Mouse (Mus musculus): ENCODE results near the gene Plcb4.

Plcb4 gene

DNA sequence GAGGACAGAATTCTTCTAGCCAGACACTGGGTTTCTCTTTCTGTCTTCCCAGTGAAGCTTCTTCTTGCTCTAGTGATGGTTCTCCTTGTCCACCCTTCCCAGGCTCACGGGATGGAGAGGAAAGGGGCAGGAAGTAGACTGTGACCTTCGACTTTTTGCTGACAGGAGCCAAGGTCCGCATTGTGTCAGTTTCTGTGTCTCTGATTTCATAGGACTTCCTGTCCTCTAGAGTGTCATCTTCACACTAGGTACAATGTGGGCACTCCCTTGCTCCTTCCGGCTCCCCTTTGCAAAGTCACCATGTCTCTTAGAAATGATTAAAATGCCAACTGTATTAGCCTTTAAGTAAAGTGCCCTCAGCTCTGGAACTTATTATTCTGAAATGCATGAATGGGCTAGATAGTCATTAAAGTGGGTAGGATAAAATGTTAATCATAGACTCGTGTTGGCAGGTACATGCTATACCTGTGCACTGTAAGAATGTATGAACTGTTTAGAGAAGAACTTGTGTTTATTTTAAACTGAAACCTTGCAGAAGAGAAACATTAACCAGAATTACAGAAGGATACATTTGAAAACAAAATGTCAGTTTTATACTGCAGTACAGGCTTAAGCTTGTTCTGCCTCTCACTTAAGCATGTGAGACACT, 152.8 kb downstream of the Plcb4 start:
- DNase-seq (ENCODE audit: low spot score), result no peak

DNA sequence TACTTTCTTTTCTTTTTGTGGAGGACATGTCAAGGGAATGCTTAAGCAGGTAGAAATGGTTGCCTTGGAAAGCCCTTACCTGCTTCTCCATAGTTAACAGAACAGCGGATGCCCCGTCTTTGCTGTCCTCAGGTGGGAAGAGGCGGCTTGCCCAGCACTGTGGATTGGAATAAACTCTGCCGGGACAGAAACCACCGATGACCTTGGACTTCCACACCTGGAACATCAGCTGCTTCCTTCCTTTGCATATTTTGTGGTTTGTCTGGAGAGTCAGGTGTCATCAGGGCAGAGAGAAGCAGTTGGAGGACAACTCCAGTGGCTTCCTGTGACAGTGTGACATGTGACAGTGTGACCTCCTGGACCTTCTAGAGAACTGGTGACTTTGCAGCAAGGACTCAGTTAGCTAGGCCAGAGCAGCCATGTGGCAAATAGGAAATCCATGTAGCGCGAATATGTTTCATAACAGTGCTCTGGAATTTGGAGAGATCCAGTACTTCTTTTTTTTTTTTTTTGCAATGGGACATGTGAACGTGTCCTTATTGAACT, 154.0 kb downstream of the Plcb4 start:
- no peak for DNase-seq (ENCODE audit: low spot score)

DNA sequence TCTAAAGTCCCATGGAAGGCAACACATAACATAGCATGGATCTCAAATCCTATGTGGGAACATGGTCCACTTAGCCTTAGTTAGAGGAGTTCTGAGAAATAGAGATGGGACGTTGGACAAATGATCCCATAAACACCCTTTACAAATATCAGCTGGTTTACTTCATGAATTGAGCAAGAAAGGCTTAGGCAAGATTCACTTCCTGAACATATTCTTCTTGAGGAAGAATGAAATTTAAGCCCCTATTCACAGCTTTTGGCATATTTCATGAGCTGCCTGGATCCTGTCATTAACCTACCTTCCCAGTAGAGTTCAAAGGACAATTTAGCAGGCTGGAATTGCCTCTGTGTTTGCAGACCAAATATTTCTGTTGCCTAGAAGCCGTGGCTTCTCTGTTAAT, 161.9 kb downstream of the Plcb4 start:
- DNase-seq (ENCODE audit: low spot score), result no peak

DNA sequence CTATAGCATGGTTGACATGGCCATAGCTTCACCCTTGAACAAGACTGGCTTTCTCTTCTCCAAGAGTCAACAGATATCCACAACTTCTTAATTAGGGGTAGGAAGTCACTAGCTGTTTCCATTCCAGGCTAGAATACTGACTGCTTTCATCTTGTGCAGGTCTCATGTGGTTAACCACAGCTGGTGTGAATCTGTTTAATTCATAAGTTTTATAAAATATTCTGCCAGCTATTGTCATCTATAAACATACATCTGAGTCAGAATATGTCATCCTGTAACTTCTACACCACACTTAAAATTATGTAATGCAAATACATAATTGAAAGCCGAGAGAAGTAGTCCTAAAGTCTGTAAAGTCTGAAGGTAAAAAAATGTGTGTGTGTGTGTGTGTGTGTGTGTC, 164.9 kb downstream of the Plcb4 start:
- DNase-seq (ENCODE audit: low spot score), result no peak

DNA sequence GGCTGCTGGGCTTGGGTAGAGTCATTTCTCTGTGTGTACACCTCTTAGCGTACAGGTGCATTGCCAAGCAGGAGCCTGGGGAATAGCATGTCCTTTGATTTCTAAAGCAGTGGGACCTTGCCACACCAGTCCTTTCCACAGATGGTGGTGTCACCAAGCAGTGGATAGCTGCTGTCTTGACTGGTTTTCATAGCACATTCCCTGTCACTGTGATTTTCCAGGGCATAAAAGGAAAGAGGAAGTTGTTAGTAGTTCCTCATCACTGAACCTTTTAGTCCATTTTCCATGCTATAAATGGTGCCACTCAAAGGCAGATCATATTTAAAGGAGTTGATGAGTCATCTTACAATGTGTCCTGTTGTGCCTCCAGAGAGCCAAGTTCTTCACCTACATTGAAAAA, 165.9 kb downstream of the Plcb4 start:
- no peak for DNase-seq (ENCODE audit: low spot score)

DNA sequence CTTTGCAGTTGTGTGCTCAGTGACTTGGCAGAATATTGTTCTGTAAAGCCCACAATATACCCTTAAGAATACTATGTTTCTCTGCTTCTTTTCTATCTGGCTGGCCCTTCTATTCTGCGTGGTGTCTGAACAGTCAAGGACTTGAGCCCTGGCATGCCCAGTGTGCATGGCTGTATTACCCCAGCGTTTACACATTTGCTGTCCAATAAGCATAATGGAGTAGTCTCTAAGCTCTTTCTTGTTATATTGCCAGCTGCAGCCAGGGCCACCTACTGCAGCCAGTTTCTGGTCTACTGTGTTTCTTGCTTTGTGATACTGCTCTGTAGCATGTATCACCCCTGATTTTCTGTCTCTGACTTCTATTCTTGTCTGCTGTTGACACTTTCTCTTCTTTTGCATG, 166.8 kb downstream of the Plcb4 start:
- no peak for DNase-seq (ENCODE audit: low spot score)

DNA sequence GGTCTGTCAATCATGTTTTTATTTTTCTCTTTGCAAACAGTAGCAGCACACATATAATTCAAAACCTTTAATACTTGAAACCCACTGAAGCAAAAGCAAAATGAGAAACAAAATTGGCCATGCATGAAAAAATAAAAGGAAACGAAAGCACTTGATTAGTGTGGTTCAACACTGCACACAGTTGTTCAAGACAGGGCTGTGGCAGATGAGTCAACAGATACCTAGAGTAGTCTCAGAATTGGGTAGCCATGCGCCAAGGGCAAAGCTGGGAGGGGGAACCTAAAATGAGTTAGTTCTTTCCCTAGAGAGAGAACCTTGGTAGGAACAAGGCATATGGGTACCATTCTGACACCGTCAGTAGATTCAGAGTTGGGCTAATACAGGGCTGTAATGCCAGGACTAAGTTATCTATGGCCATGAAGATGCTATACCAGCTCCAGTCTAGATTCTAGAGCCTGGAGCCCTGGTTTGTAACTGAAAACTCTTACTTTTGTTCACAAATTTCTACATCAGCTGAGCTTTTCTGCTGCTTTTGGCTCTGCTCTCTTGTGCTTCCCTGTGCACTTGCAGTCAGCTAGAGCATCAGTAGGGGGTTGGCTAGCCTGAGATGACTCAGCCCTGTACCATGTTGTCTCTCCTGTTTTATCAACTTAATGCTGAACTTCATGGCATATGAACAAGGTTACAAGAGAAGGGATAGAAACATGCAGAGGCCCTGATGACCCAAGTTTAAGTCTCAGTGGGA, 168.0 kb downstream of the Plcb4 start:
- no peak for DNase-seq (ENCODE audit: low spot score)

DNA sequence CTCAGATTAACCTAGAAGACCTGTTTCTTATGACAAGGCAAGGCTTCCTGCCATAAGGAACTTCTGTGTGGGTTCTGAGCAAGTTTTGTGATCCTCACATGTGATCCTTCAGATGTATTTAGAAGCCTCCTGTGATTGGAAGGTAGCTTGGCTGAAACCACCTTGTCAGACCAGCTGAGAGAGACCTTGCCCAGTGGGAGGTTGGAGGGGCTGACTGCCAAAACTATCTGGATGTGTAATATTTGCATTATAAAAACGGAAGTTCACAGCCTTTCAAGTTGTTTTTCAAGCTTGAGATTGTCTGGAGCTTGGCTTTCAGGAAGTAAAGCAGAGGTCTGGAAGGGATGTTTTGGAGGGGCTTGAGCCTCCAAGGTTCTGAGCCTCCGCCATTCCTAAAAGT, 169.6 kb downstream of the Plcb4 start:
- DNase-seq (ENCODE audit: low spot score), result no peak

DNA sequence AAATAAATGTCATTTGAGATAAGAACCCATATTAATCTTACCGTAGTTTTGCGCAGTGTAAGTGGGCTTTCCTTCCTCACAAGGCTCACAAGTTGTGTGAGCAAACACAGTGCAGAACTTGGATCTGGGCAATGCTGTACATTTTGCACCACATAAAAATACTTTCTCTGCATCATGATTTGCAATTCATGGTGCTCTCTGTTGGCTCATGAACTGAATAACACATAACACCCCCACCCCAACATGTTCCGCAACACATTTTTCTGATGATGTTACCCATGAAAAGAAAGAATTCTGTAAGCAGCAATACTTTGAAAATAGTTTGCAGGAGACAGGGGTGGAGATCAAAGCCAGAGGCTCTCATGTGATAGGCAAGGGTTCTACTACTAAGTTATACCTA, 174.9 kb downstream of the Plcb4 start:
- DNase-seq (ENCODE audit: low spot score), result no peak

DNA sequence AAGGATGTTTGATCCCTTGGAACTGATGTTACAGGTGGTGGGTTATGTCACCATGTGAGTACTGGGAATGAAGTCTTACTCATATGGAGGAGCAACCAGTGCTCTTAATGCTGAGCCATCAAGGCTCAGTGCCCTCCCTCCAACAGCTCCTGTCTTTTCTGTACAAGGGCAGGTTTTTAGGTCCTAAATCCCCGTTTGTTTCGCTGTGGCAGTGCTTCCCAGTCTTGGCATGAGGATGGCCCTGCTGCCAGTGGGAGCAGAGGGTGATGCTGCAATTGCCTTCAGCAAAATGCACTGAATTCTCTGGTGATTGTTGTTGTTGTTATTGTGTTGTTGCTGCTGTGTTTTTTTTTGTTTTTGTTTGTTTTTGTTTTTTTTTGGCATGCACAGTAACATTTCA, 175.6 kb downstream of the Plcb4 start:
- DNase-seq (ENCODE audit: low spot score), result no peak

DNA sequence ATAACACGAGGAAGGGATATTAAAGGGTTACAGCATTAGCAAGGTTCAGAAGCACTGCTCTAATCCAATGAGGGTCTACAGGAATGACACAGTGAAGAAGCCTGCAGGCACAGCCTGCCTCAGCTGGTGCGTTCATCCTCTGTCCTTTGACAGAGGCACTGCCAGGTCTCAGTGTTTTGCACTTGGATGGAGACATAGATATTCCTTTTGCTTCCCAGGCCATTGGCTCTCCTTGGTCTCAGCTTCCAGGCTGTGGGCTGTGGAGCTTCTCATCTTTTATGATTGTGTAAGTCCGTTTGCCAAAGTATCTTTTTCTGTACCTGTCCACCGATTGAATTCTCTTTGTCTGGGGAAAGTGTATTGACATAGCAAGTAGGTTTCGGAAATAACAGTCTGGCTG, 177.1 kb downstream of the Plcb4 start:
- no peak for DNase-seq (ENCODE audit: low spot score)

DNA sequence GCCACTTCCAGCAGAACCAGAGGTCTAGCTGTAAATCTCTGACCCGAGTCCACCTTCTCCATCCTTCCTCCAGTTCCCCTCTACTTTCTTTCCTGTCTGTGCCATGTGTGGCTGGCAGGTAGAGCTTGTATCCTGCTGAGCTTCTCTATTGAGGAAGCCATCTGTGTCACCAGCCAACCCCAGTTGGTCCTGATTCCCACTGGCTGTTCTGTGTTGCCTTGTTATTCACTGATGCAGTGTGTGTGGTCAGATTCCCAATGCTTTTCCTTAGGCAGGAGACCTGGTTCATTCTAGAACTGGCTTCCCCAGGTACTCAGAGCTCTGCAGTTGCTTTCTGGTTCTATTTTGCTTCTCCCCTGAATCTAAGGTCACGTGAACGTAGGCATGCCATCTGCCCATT, 177.6 kb downstream of the Plcb4 start:
- no peak for DNase-seq (ENCODE audit: low spot score)

DNA sequence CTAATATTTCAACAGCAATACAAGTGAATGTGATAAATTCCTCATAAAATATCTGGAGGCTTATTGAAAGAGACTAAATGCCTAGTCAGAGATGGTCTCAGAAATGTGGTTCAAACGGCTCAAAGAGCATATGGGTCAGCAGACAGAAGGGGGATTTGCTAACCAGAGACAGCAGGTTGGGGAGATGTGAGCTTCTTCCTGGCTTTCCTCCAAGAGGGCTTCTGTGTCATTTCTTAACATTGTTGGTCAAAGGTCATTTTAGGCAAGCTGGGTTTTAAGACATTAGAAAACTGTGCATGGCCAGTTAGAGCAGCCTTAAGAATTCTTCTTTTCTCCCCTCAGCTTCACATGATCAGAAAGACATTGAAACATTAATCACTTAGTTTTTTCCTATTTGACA, 178.9 kb downstream of the Plcb4 start:
- DNase-seq (ENCODE audit: low spot score), result no peak

DNA sequence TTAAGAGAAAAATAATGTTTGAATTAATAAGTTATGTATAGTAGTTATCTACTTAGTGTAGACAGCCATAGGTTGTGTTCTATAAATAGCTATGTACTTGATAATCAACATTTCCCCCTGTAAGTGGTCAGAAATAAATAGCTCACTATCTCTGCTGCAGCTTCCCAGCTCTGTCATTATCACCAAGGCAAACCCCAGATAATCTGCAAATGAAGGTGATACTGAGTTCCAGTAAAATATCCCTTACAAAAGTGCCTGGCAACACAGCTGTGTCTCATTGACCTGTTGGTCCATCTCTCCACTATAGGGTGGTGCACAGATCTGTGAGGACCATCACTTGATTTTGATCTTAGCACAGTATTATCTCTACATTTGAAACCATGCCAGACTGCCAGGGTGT, 179.3 kb downstream of the Plcb4 start:
- DNase-seq (ENCODE audit: low spot score), result no peak

DNA sequence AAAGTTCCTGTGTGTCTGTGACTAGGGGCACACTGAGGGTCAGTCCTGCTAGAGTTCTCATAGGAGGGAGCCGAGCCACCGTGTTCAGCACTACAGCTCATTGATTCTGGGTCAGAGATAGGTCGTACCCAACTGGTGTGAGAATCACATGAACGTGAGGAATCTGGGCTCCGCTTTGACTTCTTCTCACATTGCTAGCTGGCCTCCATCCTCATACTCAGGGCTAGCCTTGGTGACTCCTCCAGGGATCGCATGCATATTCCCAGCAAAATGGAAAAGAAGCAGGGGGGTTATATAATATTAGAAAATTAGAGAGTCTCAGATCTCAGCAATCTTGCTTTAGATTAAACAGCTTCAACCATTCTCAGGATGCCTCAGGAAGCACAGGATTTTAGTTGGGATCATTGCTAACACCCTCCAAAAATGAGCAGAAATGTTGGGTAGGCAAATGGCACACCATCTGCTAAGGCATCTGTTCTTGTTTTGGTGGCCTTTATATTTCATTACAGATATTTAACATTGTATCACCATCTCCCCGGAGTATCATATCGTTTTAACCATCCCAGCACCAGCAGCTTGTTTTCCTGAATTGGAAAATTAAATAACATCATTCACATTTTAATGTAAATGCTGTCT, 180.0 kb downstream of the Plcb4 start:
- peak; percentile 51 for DNase-seq (ENCODE audit: low spot score)

DNA sequence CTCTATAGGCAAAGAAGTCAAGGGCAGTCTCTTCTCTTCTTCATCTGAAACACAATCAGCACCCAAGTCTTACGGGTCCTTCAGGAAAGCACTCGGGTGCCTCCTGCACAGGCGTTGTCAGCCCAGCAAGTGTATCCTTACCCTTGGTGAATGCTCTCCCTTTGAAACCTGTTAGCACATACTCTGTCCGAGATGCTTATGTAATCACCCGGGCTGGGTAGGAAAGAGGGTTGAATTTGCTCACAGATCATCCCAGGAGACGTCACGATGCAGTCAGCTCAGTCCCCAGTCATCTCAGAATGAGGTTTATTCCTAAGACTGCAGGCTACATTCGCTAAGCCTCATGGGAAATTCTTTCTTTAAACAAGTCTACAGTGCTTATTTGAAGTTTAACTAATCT, 184.9 kb downstream of the Plcb4 start:
- DNase-seq (ENCODE audit: low spot score), result no peak

DNA sequence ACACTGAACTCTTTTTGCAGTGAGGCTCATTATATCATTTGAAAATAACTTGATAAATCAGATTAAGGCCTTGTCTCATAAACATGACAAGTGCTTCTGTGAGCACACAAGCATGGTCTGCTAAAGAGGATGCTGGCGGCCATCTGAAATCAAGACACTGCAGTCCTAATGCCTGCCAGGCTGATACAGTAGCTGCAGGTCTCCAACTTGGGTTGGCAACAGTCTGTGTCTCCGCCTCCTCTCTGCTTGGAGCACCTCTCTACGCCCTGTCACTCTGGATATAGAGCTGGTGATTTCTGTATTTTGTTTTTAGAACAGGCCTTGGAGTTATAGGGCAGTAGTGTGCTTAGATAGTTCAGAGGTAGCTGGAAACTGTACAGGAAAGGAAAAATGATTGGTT, 188.1 kb downstream of the Plcb4 start:
- DNase-seq (ENCODE audit: low spot score), result no peak

DNA sequence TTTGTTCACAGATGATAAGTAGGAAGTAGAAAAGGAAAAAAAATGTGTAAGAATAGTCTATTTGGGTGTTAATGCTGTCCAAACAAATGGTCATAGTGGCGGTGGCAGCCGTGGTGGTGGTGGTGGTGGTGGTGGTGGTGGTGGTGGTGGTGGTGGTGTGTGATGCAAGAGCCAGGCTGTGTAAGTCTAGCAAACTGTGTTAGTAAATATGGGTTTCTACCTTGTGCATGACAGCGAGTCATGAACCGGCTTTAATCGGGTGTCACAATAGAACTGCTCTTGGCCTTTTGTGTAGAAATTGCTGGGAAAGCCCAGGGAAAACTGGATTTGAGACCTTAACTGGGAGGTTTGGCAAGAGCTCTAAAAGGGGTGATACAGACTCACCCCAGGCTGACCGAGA, 188.9 kb downstream of the Plcb4 start:
- no peak for DNase-seq (ENCODE audit: low spot score)

DNA sequence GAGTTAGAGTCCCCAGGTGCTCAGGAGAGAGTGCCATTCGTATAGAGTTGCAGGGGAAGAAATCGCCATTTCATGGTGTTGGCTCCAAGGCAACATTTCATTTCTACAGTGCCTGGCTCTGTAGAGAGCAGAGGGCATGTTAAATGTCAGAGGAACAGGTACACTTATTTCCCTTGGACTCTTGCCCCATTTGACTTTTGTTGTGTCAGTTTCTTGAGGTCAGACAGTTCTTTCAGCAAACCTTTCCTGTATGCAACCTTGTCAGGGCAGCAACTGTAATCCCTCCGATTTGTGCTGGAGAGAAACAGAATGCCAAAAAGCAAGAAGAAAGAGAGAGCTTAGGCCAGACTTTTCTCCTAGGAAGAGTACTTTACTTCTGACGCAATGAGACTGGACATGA, 189.4 kb downstream of the Plcb4 start:
- DNase-seq (ENCODE audit: low spot score), result no peak

DNA sequence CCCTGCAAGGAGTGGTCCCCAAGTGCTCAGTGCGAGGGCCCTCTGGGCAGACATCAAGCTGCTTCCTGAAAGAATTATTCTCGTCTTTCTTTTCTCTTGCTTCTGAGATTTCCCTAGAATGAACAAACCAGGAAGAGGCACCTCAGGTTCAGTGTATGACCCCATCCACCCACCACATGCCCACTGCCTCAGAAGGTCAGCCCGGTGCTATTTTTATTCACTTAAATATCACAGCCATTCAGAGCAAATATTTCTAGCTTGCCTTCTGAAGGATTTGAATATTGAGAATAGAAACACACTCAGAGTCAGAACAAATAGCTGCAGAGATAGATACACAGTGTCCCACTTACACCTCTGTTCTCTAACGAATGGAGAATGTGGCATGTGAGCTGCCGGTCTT, 193.2 kb downstream of the Plcb4 start:
- no peak for DNase-seq (ENCODE audit: low spot score)

DNA sequence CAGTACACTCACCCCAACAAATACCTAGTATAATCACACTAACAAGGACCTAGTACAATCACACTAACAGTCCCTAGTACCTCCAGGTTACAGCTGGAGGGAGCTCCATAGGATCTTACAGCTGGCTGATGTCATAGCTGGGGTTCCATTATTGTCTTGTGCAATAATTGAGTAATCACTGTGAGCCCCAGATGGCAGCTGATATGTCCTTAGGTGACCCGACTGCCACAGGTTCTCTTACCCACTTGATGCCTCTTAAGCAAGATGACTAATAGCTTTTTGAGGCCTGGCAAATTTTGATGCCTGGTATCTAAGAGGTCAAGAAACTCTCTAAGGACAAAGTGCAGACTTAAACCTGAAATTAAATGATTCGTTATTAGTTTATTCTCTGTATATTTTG, 194.3 kb downstream of the Plcb4 start:
- no peak for DNase-seq (ENCODE audit: low spot score)

DNA sequence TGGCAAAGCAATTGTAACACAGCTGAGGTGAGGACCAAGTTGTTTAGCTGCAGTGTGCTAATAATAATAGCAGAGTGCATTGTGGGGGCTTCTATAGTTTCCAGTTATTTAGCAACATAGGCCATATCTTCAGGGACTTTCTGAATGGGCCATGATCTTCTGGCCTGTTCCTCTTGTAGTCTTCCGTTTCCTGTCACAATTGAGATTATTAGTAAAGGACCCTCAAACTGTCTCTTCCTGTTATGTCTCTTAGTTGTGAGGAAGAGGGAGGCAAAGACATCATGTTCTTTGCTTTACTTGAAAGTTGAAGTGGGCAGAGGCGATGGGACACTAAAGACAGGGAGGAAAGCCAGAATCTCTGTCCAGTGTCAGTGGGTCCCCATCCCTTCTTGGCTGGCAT, 195.2 kb downstream of the Plcb4 start:
- no peak for DNase-seq (ENCODE audit: low spot score)

DNA sequence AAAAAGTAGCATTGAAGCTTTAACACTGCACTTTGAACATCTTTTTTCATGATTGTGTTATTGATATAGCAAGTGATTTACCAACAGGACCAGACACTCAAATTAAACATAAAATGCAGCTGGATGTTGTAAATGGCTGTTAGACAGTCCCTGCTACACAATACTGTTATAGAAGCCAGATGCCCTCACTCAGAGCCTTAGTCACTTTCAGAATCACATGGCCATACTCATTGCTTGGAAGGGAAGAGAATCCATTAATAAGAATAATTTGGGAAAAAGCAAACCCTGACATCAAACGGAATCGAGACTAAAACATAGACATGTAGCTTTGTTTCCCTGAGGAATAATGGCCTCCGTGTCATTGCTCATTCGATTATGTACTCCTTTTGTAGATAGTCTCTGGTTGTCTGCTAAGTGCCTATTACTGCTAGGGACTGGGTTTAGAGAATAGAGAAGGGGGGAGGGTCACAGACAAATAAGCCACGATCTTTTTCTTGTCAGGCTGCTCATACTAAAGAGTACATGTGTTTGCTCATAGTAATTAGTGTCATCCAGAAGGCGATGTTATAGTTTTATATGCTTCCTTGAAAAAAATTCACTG, 197.2 kb downstream of the Plcb4 start:
- DNase-seq (ENCODE audit: low spot score), result no peak
